Mouse (Mus musculus) gastrocnemius, adult 18-20 months (tissue): ENCODE measurements at regions not wholly inside any gene's neighbourhood (a gene's known extent, or its start where the extent isn't known, plus 50 kb on each side); places are given as distances from the start of the nearest gene placed in this dataset.
"Not testable (repeated sequence)": the region's sequence is repeated elsewhere in the genome, so short reads cannot be mapped to it uniquely, and the experiment has no call there.

Experiments used
- DNase-seq: peaks from one replicate; pipeline ENCODE4 v3.0.0; 2021; ENCODE audit warnings: low spot score

DNA sequence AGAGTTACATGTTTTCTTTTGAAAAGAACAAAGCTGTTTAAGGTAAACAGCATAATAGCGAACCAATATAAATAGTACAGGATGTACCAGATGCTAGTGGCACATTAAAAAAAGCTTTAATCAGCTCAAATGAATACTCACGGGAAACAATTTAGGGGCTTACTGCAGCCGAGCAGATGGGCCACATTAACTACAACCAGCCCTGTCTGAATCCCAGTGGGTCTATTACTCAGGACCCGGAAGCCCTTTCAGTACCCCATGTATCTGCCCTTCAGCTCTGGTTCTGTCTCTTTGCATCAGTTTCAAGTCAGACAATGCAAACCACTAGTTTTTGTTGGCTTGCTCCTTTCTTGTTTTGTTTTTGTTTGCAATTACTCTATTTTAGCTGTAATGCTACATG is 210.9 kb upstream of the Crbn start:
- no peak for DNase-seq

DNA sequence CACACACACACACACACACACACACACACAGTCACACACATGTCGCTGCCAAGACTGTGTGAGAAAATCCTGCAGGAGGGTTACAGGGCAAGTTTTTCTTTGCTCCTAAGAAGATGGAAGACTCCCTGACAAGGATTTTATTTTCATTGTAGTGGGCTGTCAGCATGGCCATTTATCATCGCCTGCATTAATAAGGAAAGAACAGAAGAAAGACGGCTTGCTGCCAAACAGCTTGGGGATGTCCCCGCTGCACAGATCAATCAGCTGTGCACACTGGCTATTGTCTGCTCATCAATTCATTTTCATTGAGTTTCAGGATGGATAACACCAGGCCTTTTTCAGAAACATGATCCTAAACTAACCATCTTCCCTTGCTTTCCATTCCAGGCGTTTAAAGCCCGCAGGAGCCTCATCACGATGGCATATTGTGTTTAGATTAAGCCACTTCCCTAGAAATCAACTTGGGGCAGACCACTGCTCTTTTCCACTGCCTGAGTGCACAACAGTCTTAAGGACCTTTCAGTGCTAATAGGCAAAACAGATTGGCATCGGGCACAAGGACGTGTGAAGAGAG is 213.1 kb upstream of the Crbn start:
- no peak for DNase-seq

DNA sequence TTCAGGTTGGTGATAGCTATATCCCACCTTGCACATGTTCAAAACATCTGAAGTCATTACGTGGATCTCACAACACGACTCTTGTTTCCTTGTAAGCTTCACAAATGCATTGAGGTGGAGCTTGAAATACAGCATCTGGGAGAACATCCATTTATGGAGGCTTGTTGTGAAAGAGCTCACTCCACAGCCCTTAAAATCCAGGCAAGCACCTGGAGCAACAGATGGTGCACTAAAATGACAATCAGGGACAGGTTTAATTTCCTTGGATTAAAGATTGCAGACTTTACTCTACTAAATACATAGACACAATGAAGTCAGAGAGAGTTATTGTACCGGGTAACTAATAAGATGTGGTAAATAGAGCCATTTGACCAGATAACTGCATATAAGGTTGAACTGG is 219.2 kb upstream of the Crbn start:
- no peak for DNase-seq

DNA sequence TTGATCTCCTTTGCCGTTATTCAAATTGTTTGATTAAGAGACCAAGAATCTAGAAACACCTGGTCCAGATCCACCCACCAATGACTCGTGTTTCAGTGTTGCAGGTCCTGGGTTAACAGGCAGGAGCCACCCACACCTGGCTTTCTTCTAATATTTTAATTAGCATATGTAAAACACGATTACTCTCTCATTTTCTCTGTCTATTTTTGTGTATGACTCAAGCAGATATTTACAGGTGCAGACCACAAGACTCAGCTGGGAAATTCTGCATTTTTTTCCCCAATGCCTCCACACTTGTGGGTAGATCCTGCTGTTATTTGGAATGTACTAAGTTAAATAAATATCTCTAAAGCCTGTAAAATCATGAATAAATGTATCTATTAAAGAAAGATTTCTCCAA is 245.3 kb upstream of the Crbn start:
- DNase-seq = no peak

DNA sequence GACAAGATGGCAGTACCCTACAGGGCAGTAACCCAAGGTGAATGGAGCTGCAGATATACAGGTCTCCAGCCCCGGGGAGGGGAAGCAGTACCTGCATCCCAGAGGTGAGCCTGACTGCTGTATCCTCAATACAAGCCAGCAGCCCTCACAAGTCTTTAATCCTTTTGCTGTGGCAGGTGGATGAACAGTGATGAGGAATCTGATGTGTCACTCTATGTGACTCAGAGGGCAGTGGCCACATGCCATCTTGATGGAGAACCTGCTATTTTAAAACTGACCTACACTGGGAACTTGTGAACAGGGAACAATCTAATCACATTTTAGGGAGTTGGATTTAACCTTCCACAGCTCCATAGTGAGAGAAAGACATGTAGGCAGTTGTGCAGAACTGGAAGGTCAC is 251.7 kb upstream of the Crbn start:
- DNase-seq = no peak

DNA sequence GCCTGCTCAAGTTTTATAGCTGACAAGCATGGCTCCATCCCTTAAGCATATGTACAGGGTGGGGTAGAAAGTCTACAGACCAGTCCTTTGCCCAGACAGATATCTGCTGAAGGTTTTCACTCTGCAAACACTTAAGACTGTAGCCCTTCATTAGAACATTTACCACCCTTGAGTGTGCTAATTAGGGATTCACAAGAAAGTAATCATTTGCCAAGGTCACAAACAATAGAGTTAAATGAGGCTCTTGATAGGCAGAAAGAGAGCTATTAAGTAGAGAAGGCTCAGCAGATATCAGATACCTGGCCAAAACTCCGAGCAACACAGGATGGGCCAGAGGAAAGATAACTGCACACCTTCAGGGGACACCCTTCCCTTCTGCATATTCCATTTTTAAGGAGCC is 252.3 kb upstream of the Crbn start:
- no peak for DNase-seq

DNA sequence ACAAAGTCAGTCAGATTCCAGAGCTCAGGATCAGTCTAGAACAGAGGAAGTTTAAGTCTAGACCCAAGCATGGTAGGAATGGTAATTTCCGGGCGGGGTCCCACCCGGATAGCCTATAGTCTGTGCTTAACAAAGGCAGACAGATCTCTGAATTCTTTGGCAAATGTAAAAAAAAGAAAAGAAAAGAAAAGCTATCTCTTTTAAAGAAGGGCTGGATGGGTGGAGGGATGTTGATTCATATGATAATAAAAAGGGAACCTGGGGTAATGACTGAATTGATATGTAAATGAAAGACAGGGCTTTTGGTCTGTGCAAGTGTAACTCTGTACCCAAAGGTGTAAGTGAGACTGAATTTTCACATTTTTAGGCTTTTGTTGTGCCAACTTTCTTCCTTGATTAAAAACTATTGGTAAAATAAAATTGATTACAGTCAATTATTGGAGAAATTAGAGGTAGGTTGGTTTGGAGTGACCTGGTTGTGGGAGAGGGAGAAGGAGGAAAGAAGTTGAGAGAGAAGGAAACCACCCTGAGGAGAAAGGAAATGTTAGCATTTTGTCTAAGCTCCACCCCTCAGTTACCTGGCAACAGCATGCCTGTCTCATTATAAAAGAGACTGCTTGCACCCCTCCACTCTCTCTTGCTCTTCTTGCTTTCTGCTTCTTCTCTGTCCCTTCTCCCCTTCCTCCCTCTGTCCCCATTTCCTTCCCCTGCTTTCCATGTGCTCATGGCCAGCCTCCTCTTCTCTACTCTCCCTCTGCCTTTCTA is 259.3 kb upstream of the Crbn start:
- DNase-seq = no peak

DNA sequence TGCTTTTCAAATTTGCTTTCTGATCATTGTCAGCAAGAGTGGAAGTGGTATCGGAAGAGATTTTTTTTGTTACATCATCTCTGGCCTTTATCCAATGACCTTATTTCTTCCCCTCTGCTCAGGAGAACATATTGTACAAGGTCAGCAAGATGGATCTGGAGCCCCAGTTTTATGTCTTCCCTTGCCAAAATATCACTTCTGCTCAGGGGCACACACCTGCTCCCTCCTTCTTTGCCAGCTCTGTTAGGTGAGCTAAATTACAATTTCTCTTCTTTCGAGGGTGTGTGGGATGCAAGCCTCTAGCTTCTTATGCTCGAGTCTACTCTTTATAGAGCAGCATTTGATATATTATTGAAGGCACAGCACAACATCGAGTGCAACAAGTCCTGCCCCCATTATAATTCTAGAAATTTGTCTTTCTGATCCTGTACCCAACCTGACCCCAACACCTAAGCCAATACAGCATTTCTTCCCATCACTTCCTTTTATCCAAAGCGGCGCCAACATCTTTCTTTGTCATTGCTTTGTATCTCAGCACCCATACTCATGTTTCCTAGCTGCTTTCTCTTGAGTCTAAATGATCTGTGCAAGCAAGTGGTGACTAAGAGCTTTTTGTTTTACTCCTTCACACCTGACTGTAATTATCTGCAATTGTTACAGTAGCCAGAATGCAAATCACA is 263.1 kb upstream of the Crbn start:
- DNase-seq = no peak

DNA sequence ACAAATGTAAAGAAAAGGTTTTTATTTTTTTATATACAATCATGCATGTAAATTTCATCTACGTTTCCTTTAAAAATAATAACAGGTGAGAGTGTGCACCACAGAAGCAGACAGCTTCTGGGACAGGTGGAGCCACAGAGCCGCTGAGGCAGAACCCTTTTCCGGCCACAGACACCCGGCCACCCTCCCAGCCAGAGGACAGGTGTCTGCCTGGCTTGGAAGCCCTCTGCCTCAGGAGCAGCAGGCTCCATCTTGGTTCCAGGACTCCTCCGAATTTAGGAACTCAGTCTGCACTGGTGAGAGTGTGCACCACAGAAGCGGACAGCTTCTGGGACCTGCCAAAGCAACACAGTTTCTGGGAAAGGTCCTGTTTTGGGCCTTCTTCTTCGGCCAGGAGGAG is 270.6 kb upstream of the Crbn start:
- DNase-seq = no peak

DNA sequence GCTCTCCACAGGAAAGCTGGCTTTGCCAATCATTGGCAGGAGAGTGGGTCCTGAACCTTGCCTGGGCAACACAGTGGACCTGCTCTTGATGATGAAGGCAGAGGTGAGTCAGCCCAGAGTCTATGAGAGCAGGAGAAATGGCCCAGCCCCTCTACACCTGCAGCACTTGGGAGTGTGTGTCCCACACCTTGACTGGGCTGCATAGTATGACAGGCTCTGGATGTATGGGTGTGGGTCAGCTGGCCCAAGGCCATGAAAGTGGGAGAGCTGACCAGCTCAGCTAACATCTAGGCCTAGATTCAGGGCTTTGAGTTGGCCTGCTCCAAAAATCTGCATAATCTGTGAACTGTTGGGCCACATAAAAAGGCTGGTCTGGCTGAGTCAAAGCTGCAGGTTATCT is 292.7 kb upstream of the Crbn start:
- no peak for DNase-seq

DNA sequence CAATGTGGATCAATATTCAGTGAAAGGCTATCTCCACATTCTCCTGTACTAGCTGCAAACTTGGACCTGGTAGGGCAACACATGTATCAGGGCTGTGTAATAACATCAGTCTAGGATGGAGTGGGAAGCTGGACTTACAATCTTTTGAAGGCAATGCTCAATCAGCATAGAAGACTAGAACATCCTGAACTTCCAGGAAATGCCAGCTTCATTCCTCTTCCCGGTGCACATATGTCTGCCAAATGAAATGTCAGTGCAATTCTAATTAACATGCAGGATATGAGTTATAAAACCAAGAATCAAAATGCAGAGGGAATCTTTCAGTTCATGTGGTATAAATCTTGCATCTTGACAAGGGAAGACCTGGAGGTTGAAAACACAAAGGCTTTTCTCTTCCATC is 328.8 kb upstream of the Crbn start:
- no peak for DNase-seq

DNA sequence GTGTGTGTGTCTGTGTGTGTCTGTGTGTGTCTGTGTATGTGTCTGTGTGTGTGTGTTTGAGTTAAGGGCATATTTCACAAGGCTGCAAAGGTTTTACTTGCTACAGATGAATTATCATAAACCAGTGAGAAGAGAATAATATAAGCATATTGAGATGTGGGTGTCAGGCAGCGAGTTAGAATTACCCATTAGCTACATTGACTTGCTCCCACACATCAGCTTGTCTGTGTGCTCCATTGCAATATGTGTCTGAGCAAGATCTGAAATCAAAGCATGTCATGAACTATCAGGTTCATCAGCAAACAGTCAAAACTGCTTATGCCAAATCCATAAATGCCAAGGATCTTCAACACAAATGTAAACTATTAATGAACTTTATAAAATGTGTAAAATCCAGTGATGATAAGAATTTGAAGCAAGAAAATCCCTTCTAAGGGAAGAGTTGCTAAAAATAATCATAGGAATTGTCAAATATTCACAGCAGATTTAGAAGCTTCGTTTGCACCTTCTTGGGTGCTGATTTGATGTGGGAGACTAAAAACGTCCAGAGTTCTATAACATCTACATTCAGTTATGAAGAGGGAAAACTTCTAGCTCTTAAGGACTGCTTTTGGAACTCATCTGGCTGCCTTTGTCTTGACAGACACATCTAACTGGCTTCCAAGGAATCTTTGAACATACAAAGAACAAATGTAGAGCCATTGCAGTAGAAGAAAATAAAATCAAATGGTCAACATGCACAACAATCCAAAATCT is 361.7 kb upstream of the Lrrn1 start:
- no peak for DNase-seq

DNA sequence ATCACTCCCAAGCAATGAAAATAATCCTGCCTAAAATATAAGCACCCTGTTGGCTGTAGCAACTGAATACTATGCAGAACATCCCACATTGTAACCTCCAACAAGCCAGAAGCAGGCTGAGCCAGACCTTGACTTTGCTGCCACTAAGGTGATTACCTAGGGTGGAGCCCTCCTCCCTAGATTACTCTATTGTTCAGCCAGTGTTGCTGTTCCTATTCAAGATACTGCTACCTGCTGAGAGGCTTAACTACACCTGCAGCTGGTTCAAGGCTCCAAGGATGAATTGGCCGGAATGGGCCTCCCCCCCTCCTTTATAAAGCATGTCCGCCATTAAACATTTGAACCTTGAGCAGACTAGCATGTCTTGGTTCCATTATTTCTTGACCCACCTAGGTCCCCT is 311.3 kb upstream of the Lrrn1 start:
- DNase-seq = no peak

DNA sequence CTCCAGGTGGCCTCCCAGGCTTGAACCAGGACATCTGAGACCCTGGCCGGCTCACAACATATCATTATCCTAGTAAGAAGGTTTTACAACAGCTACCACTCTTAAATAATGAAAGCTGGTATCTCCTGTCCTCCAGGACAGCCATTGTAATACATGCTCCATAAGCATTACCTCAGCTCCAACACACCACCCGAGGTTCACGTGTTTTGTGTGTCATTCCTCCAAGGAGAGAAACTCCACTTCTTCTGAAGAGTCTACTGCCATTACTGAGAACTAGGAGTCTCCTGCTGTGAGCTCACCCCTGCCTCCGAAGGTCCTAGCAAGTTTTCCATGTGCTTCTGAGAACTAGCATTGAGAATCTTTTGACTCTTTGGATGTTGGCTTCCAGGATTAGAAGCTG is 310.8 kb upstream of the Lrrn1 start:
- no peak for DNase-seq

DNA sequence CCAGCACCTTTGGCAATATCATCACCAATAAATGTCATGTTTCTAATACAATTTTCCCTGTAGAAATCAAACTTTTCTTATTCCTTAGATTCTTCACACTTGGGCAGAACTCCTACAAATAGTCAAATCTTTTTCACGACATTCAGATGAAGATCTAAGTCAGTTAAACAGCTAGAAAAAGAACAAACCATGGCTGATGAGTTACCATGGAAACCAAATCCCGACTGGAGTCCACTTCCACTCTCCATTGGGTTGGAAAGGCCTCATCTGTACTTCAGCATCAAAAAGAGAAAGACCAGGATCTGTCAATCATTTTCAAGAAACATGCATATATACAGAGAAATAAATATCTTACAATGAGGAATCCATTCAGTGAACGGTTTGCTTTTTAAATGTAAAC is 307.0 kb upstream of the Lrrn1 start:
- DNase-seq = no peak

DNA sequence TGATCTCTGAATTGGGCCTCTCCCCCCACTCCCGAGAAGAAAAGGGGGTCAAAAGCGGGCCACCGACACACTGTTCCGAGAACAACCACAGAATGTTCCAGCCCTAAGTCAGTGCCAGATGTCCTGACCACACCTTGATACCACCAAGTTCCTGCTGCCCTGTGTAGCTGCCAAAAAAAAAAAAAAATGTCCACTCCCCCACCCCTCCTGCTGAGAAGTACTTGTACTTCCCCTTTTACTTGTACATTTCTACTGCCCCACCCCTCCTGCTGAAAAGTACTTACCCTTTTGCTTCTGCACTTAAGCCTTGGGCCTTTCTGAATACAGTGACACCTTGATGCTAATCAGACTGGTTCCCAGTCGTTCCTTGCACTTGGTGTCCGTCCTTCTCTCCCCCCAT is 299.7 kb upstream of the Lrrn1 start:
- DNase-seq = not testable (repeated sequence)

DNA sequence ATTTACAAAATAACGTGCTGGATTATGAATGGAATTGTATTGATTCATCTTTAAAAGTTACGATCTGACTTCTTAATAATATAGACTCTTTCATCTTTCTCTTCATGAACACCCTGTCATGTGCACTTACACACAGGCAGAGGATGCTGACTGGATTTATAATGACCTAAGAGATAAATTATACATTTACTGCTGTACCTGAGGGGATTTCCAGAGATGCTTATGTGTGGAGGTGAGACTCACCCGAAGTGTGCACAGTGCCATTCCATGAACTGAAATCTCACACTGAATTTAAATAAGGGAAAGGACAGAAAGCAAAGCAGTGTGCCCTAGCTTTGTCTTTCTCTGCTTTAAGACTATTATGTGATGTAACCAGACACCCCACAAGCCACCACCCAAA is 291.9 kb upstream of the Lrrn1 start:
- DNase-seq = no peak

DNA sequence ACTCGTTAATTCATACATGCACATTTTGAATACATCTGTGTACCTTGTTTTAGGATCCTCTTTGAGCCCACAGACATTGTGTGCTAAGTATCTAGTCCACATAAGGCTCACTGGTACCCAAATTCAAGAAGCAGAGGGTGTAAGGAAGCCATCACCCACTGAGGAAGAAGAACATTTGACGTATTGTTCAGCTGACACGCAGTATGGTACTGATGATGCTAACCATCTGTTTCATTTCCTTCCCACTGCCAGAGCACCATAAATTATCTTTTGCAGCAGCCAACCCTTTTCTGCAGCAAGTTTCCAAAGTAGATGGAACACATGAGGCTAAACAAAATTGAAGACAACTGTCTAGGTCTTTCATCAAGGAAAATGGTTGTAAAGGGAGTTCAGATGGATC is 285.6 kb upstream of the Lrrn1 start:
- DNase-seq = no peak

DNA sequence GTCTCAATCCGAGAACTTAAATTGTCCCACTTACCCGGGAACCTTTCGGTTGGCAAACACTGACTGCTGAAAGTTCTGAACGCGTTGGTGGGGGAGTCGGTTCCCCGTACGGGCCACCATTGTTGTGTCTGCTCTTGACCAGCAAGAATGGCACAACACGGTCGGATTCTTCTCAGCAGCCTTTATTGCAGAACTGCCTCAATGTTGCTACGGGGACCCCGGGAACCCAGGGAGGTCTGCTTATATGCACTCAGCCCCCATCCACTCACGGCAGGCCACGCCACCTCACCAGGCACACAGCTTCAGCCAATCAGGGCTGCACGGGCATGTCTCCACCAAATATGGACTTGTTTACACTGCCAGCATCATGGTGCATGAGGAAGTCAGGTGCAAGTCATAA is 249.2 kb upstream of the Lrrn1 start:
- DNase-seq = no peak

DNA sequence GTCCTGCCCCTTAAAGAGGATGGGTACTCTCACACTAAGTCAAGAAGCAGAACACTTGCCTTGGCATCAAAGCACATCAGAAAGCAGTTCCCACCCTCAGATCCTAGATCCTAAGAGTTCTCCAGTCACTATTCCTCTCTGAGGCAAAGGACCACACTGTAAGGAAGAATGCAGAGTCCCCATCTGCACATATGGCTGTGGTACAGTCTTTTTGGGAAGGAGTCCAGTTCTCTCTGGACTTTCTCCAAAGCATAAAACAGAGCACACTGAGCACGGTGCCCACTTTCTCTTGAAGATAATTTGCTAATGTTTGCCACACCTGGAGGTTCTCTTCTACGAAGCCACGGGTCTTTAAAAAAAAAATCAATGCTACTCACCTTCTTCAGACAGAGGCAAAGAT is 238.7 kb upstream of the Lrrn1 start:
- DNase-seq = no peak

DNA sequence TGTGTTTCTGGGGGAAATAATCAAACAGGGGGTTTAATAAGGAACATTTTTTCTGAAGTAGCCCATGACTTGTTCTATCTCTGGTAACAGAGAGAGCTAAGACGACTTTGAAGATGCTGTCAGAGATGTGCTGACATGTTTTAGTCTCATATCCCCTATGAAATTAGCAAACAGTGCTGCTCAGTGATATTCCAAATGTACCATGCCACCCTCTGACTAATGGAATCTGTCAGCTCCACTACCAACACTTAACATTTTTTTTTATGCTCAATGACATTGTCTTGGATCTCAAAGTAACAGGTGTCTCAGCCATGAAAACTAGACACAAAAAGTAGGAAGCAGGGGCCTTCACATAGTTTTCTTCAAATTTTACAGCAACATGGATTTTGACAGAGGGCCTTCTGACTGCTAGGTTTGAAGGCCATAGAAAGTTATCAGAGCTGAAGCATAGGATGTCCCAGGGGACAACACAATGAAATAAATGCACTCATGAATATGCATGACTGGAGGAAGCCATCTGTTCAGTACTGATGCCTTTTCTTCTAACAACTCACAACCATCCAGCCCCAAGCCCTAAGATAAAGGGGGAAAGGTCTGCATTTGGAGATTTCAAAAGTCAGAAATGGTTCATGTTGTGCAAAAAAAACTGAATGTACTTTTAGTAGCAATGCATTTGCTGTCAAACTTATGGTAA is 225.7 kb upstream of the Lrrn1 start:
- DNase-seq = no peak

DNA sequence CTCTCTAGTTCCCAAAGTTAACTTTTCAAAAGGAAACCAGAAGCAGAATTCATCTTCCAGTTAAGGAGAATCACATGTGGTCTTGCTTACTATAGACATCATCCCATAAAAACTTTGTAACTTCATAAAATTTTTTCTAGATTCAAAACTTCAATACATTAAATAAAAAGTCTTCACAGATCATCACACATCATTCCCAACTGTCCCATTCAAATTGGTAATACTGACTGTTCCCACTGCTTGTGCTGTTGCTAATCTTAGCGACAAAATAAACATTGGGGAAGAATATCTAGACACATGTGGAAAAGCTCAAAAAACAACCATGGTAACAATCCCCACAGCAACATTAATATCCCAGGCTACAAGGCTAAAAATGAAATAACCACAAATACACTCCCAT is 210.0 kb upstream of the Lrrn1 start:
- DNase-seq = no peak
